Mouse (Mus musculus): ENCODE measurements around the gene Serpine1. TPM values are rescaled to one million over a fixed set of nuclear protein-coding genes. Genes with fewer than 3 reads are reported as not detected.

The Serpine1 gene
- total and polyA plus RNA-seq, 3 experiments: 0.04 to 0.11 TPM; not detected in 1

DNA sequence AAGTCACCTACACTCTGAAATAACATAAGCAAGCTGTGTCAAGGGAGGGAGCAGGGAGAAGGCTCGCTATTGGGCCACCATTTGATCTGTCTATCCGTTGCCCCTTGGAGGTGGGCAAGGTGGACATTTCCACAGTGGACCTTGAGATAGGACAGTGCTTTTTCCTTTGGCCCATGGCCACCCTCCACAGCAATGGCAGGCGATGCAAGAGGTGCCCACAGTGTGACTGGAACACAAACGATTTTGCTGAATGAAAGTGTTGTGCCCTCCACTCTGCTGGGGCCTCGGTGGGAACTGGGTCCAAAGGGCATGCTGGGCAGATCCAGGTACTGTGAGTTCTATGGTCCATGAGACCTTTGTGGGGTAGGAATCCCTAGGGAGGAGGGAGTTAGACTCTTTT is 9.5 kb downstream of the Serpine1 start:
- H3K36me3 ChIP-seq (ENCODE audit: control insufficient read depth in 1 of 2, insufficient read depth in 2 of 2, low read length in 2 of 2): peaks cover 0 to 5% of the 10 kb centered on the region in 2 experiments; a peak in 1 of 4 replicates
- H3K79me2 ChIP-seq (ENCODE audit: control insufficient read depth, insufficient read depth, low read length, poor library complexity): no peaks in the 10 kb centered on the region
- TF ChIP-seq CHD1 (IDR thresholded peaks at IDR 0.05; ENCODE audit: low read depth, low read length) (no peak), BHLHE40 (IDR thresholded peaks at IDR 0.05; ENCODE audit: borderline replicate concordance, low read depth, low read length) (no peak), GABPA (IDR thresholded peaks at IDR 0.05; ENCODE audit: low read depth, low read length) (no peak), CTCF (IDR thresholded peaks at IDR 0.05 in 2 of 3, conservative IDR thresholded peaks at IDR 0.05 in 1 of 3; ENCODE audit: control insufficient read depth in 1 of 3, insufficient read depth in 1 of 3, low read depth in 2 of 3, low read length in 3 of 3, poor library complexity in 1 of 3, severe bottlenecking in 1 of 3) (no peak), UBTF (IDR thresholded peaks at IDR 0.05; ENCODE audit: borderline replicate concordance, insufficient read depth, low read depth, low read length) (no peak), ETS1 (IDR thresholded peaks at IDR 0.05; ENCODE audit: low read depth, low read length) (no peak), MAX (IDR thresholded peaks at IDR 0.05; ENCODE audit: low read length) (no peak), MEF2A (IDR thresholded peaks at IDR 0.05; ENCODE audit: extremely low read depth, insufficient replicate concordance, low read depth, low read length, poor library complexity, severe bottlenecking) (no peak), ZC3H11A (IDR thresholded peaks at IDR 0.05; ENCODE audit: low read depth, low read length) (no peak), MAZ (IDR thresholded peaks at IDR 0.05; ENCODE audit: low read depth, low read length) (no peak), MYB (IDR thresholded peaks at IDR 0.05; ENCODE audit: low read depth, low read length) (no peak), JUND (IDR thresholded peaks at IDR 0.05; ENCODE audit: low read depth, low read length) (no peak), EP300 (IDR thresholded peaks at IDR 0.05; ENCODE audit: low read depth in 1 of 2, low read length in 2 of 2) (no peak)
- H3K27ac ChIP-seq (ENCODE audit: control insufficient read depth, low read depth, low read length): no peak overlapping the region; the same call in 1 of the 2 replicates
- H3K9ac ChIP-seq (ENCODE audit: control insufficient read depth, low read depth, low read length, poor library complexity, severe bottlenecking): peak overlapping the region; percentile 35
- H3K27me3 ChIP-seq (ENCODE audit: control insufficient read depth in 1 of 2, insufficient read depth in 2 of 2, low read length in 2 of 2): no peaks in the 10 kb centered on the region; a peak in 1 of 4 replicates
- H3K9me3 ChIP-seq (replicated peaks; ENCODE audit: insufficient read depth, low read length): no peaks in the 10 kb centered on the region
- no peak overlapping the region for H3K4me3 ChIP-seq (ENCODE audit: control insufficient read depth in 1 of 2, insufficient read depth in 1 of 2, low read depth in 2 of 2, low read length in 2 of 2)
- H3K4me1 ChIP-seq (ENCODE audit: control insufficient read depth in 1 of 2, insufficient read depth in 2 of 2, low read length in 2 of 2): peaks cover 0 to 11% of the 10 kb centered on the region in 2 experiments; a peak in 2 of 4 replicates
- no peak for DNase-seq (ENCODE audit: low read depth, low spot score)

- Histone ChIP-seq H3K27ac (ENCODE audit: control insufficient read depth, low read depth, low read length) (peak overlapping the region; percentile 38; the same call in 1 of the 2 replicates), H3K9me3 (replicated peaks; ENCODE audit: insufficient read depth, low read length) (no peaks in the 10 kb centered on the region), H3K79me2 (ENCODE audit: control insufficient read depth, insufficient read depth, low read length, poor library complexity) (no peaks in the 10 kb centered on the region), H3K4me1 (ENCODE audit: control insufficient read depth in 1 of 2, insufficient read depth in 2 of 2, low read length in 2 of 2) (peaks cover 0 to 11% of the 10 kb centered on the region in 2 experiments; a peak in 2 of 4 replicates), H3K9ac (ENCODE audit: control insufficient read depth, low read depth, low read length, poor library complexity, severe bottlenecking) (no peak overlapping the region; the same call in 1 of the 2 replicates), H3K4me3 (ENCODE audit: control insufficient read depth in 1 of 2, insufficient read depth in 1 of 2, low read depth in 2 of 2, low read length in 2 of 2) (no peak overlapping the region), H3K27me3 (ENCODE audit: control insufficient read depth in 1 of 2, insufficient read depth in 2 of 2, low read length in 2 of 2) (no peaks in the 10 kb centered on the region; a peak in 1 of 4 replicates), H3K36me3 (ENCODE audit: control insufficient read depth in 1 of 2, insufficient read depth in 2 of 2, low read length in 2 of 2) (peaks cover 0 to 5% of the 10 kb centered on the region in 2 experiments; a peak in 1 of 4 replicates)
- DNase-seq (ENCODE audit: low read depth, low spot score): peak; percentile 79
- TF ChIP-seq SIN3A (IDR thresholded peaks at IDR 0.05; ENCODE audit: low read length): peak; percentile 38; the same call in 1 of the 2 replicates
- TF ChIP-seq TAL1 (IDR thresholded peaks at IDR 0.05; ENCODE audit: low read length): no peak
- TF ChIP-seq ETS1 (IDR thresholded peaks at IDR 0.05; ENCODE audit: low read depth, low read length): peak; percentile 67; the same call in 1 of the 2 replicates
- TF ChIP-seq ZC3H11A (IDR thresholded peaks at IDR 0.05; ENCODE audit: low read depth, low read length): peak; percentile 45; the same call in 1 of the 2 replicates
- no peak for TF ChIP-seq MYB (IDR thresholded peaks at IDR 0.05; ENCODE audit: low read depth, low read length)
- TF ChIP-seq POLR2A (IDR thresholded peaks at IDR 0.05; ENCODE audit: control insufficient read depth in 1 of 2, insufficient read depth in 1 of 2, low read depth in 1 of 2, low read length in 2 of 2, poor library complexity in 1 of 2): no peak; a peak in 1 of 4 replicates
- no peak for TF ChIP-seq CHD1 (IDR thresholded peaks at IDR 0.05; ENCODE audit: low read depth, low read length)
- TF ChIP-seq MAX (IDR thresholded peaks at IDR 0.05; ENCODE audit: low read length): no peak
- TF ChIP-seq ELF1 (IDR thresholded peaks at IDR 0.05; ENCODE audit: low read depth, low read length): no peak
- no peak for TF ChIP-seq TCF12 (IDR thresholded peaks at IDR 0.05; ENCODE audit: low read depth, low read length)
- TF ChIP-seq MEF2A (IDR thresholded peaks at IDR 0.05; ENCODE audit: extremely low read depth, insufficient replicate concordance, low read depth, low read length, poor library complexity, severe bottlenecking): no peak
- TF ChIP-seq RAD21 (IDR thresholded peaks at IDR 0.05; ENCODE audit: low read depth, low read length): peak; percentile 39
- TF ChIP-seq BHLHE40 (IDR thresholded peaks at IDR 0.05; ENCODE audit: borderline replicate concordance, low read depth, low read length): no peak
- TF ChIP-seq POLR2AphosphoS5 (IDR thresholded peaks at IDR 0.05; ENCODE audit: borderline replicate concordance, low read depth, low read length): no peak
- TF ChIP-seq UBTF (IDR thresholded peaks at IDR 0.05; ENCODE audit: borderline replicate concordance, insufficient read depth, low read depth, low read length): no peak
- TF ChIP-seq TBP (IDR thresholded peaks at IDR 0.05; ENCODE audit: low read depth, low read length): no peak
- TF ChIP-seq KAT2A (conservative IDR thresholded peaks at IDR 0.05; ENCODE audit: low read depth, low read length): no peak
- no peak for TF ChIP-seq ZNF384 (IDR thresholded peaks at IDR 0.05; ENCODE audit: low read depth, low read length)
- TF ChIP-seq NELFE (IDR thresholded peaks at IDR 0.05; ENCODE audit: low read depth, low read length): 0 out of 2 replicates have a peak, but pooled peaks have one; percentile 15
- TF ChIP-seq GATA1 (IDR thresholded peaks at IDR 0.05; ENCODE audit: low read depth, low read length): no peak
- TF ChIP-seq MXI1 (IDR thresholded peaks at IDR 0.05; ENCODE audit: low read depth, low read length): no peak
- TF ChIP-seq GABPA (IDR thresholded peaks at IDR 0.05; ENCODE audit: low read depth, low read length): no peak
- no peak for TF ChIP-seq RCOR1 (IDR thresholded peaks at IDR 0.05; ENCODE audit: low read depth, low read length)
- no peak for TF ChIP-seq MAFK (IDR thresholded peaks at IDR 0.05; ENCODE audit: borderline replicate concordance, low read depth, low read length)
Measured at GRCm38 (mm10) chr5:137061809-137062481, 10.1 kb downstream of the Serpine1 start.

Data from MEL (cell line).